Mouse (Mus musculus) left cerebral cortex, postnatal 10 days (tissue): ENCODE results near the gene Mex3b. TPM values are rescaled to one million over a fixed set of nuclear protein-coding genes. Genes with fewer than 3 reads are reported as not detected.

Experiments used
- DNase-seq, 2 experiments: peaks; one replicate each; pipeline ENCODE4 v3.0.0; 2021 to 2022; ENCODE audit warnings: low spot score in 2 of 2, mixed read lengths in 1 of 2; ENCODE audit errors: extremely low spot score in 1 of 2
- intact Hi-C: fragments of 180-260 bp; cut with DNase I; formaldehyde crosslinking; loops from one replicate; pipeline ENCODE4 v1.15.1; 2025
- total RNA-seq, 2 experiments: library from RNA; stranded (reverse); gene quantifications; 2 replicates each; pipeline ENCODE4 v1.2.3; 2021

Gene Mex3b
- total RNA-seq, 2 experiments from 2014 or later, result 30.2 to 32.4 TPM

DNA sequence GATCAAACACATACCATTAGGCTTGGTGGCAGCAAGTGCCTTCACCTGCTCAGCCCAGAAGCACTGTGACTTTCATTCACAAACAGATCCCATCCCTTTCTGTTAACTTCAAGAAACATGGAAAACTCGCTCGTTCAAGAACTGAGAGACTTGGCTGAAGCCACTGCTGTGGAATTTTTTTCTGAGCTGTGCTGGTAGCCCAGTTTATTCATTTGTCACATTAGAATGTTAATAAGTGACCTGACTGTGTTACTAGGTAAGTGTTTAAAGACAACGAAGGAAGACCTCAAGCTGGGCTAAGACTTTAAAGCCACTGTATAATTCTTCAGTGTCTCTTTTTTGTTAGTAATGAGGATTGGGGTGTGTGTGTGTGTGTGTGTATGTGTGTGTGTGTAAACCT is 35.9 kb downstream of the Mex3b start:
- DNase-seq, result no peak
- intact Hi-C loops, result no loop called here

DNA sequence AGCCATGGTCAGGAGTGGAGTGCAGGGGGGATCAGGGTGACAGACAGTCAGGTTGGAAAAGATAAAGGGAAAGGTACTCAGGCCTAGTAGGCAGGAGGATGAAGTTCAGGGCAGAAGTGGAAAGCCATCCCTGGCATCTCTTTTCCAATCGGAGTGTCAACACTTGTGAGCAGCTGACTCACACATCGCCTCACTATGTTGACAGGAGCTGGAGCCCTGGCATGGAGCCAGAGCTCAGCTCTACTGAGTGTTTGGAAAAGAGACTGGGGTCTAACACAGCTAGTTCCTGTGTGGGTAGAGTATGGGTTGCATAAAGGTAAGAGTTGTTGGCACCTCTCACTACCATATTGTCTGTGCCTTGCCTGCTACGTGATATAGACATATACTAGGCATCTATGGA is 38.4 kb downstream of the Mex3b start:
- intact Hi-C loops, result no loop called here
- DNase-seq, result no peak

DNA sequence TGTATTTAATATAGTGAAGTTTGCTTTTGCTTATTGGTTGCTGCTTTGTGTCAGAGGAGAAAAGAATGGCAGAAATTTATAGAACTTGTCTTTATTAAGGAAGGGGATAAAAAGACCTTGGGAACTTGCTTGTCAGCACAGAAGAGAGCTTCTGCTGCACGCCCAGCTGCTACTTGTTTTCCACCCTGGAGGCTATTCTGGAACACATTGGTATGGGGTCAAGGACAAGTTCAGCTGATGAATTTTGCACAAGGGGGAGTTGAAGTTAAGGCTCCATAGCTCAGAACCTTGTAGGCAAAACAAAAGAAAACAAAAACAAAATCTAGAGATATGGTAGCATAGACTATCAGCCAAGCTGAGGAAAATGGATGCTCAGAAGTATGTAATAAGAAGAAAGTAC is 39.9 kb downstream of the Mex3b start:
- intact Hi-C loops, result no loop called here
- no peak for DNase-seq

- DNase-seq, result no peak
- intact Hi-C loops, result no loop called here
Measured at GRCm38 (mm10) chr7:82910536-82911384, 43.6 kb downstream of the Mex3b start.

DNA sequence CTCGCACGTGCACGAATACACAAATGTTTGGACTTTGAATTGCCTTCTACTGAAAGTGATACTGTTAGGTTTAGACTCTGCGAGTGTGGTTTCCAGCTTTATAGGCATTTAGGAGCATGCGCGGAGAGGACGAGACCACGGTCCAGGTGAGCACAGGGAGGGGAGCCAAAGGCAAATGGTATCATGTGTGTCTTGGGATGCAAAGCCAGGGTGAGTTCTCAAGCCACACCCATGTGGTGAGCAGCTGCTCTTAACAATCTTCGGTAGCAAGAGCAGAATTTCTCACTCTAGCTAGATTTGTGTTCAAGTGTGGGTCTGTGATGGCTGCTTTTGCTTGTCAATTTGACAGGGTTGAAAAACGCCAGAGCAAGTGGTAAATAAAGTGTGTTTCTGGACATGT is 44.4 kb downstream of the Mex3b start:
- intact Hi-C loops, result no loop called here
- no peak for DNase-seq

DNA sequence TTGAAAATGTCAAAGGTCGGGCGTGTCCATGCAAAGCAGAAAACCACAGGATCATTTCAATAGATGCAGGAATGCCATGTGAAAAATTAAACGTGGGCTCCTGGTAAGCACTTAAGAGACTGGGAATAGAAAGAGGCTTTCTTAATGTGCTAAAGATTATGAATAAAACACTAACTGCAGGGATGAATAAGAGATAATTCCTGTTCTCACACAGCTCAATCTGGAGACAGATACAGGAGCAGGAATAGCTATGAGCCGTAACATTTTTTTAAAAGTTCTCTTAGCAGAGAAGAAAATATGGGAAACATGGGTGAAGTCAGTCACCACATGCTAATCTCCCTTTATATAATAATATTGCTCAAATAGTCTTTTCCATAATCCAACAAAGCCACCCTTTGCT is 47.2 kb downstream of the Mex3b start:
- DNase-seq, result no peak
- intact Hi-C loops, result no loop called here

Other genes with a start within 250 kb of the Mex3b start
- 10 to 100 TPM; 14.6 to 17.7 TPM for gene Saxo2, start 218.8 kb upstream of the Mex3b start, total RNA-seq
- 10 to 100 TPM; 20.1 to 20.2 TPM for gene Efl1, start 218.7 kb upstream of the Mex3b start, total RNA-seq